Comparison of ENCODE assay signal across 8 mouse cellular contexts in the genomic region with DNA sequence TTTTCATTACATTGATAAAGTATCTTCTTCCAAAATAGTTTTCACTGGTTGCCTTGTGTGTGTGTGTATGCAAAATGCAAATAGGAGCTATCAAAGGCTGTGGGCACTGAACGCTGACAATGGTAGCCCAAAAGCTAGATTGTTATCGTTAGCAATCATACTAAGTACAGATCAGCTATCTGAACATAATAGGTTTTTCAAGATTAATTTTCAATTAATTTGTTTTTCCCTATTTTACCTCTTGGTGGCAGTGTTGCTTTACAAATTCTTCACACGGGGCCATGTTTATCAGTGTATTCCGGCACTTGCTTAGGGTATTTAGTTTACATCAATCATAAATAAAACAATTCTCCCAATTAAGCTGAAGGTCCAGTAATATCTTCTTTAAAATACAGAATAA. TPM values are rescaled to one million over a fixed set of nuclear protein-coding genes. Genes with fewer than 3 reads are reported as not detected.
DNase-seq lines count a peak whose midpoint lies in the region; ATAC-seq lines count a peak whose summit lies in the region.

No protein-coding gene starts in this region.

- H3K27me3 ChIP-seq in midbrain, embryonic 13.5 days: no peaks in the 10 kb centered on the region
- H3K27me3 ChIP-seq in midbrain, embryonic 10.5 days (ENCODE audit: low read depth, poor library complexity, severe bottlenecking): no peaks in the 10 kb centered on the region
- H3K27me3 ChIP-seq in hindbrain, embryonic 12.5 days: no peaks in the 10 kb centered on the region

- H3K4me1 ChIP-seq in midbrain, embryonic 13.5 days (replicated peaks): no peaks in the 10 kb centered on the region
- peaks cover 7% of the 10 kb centered on the region for H3K4me1 ChIP-seq in midbrain, embryonic 10.5 days
- H3K4me1 ChIP-seq in hindbrain, embryonic 12.5 days: no peaks in the 10 kb centered on the region

- H3K9me3 ChIP-seq in midbrain, embryonic 13.5 days: no peaks in the 10 kb centered on the region
- H3K9me3 ChIP-seq in midbrain, embryonic 10.5 days (replicated peaks): no peaks in the 10 kb centered on the region
- H3K9me3 ChIP-seq in hindbrain, embryonic 12.5 days (replicated peaks): no peaks in the 10 kb centered on the region

- WGBS in midbrain, embryonic 13.5 days: 17% methylated on average over 4 of the region's 4 CpGs
- 41% methylated on average over 4 of the region's 4 CpGs for WGBS in midbrain, embryonic 10.5 days
- WGBS in hindbrain, embryonic 12.5 days: 26% methylated on average over 4 of the region's 4 CpGs

- intact Hi-C loops in heart, postnatal 14 days (cut with DNase I): loop anchor here (2.0 kb wide), 1 partner anchor 372 kb away; no protein-coding TSS in a partner anchor

- no peak overlapping the region for H3K9ac ChIP-seq in midbrain, embryonic 13.5 days (replicated peaks)
- H3K9ac ChIP-seq in hindbrain, embryonic 12.5 days: no peak overlapping the region

- no peak overlapping the region for H3K4me3 ChIP-seq in midbrain, embryonic 13.5 days (replicated peaks)
- H3K4me3 ChIP-seq in midbrain, embryonic 10.5 days: no peak overlapping the region
- H3K4me3 ChIP-seq in hindbrain, embryonic 12.5 days: no peak overlapping the region

- DNase-seq in heart, adult 11 months: peak; percentile 33
- DNase-seq in heart, postnatal 14 days: no peak
- DNase-seq in midbrain, embryonic 10.5 days (ENCODE audit: low spot score): no peak
- no peak for DNase-seq in frontal cortex, postnatal 14 days (ENCODE audit: low spot score in 2 of 2)

- H3K27ac ChIP-seq in midbrain, embryonic 13.5 days: no peak overlapping the region
- H3K27ac ChIP-seq in midbrain, embryonic 10.5 days (replicated peaks): no peak overlapping the region
- H3K27ac ChIP-seq in hindbrain, embryonic 12.5 days: no peak overlapping the region

- no peaks in the 10 kb centered on the region for H3K36me3 ChIP-seq in midbrain, embryonic 13.5 days
- H3K36me3 ChIP-seq in midbrain, embryonic 10.5 days: no peaks in the 10 kb centered on the region
- H3K36me3 ChIP-seq in hindbrain, embryonic 12.5 days: no peaks in the 10 kb centered on the region

- peak; percentile 55 for ATAC-seq in midbrain, embryonic 13.5 days
- ATAC-seq in hindbrain, embryonic 12.5 days (ENCODE audit: low FRiP score): peak; percentile 75
- ATAC-seq in inflammation-experienced regulatory T-cells, adult 6 months: no peak
- no peak for ATAC-seq in monocyte, adult 5-6 weeks (replicated peaks; ENCODE audit: insufficient number of reproducible peaks, low FRiP score, low TSS enrichment, poor library complexity, severe bottlenecking)

- no peak overlapping the region for H3K4me2 ChIP-seq in midbrain, embryonic 13.5 days (replicated peaks)
- H3K4me2 ChIP-seq in hindbrain, embryonic 12.5 days (replicated peaks): no peak overlapping the region

RNA-seq across cellular contexts. Expression of a gene that starts 11.7 kb away (rescaled TPM):
- total RNA-seq in heart, postnatal 14 days (2021): 1,000 to 10,000 TPM; 2,535 to 2,618 TPM
- 0.30 and 0.44 TPM in 2 replicates for polyA plus RNA-seq in midbrain, embryonic 13.5 days (2015; fragmentation: Nextera tagmentation; extraction: Ambion mirVana)
- under 0.01 and 0.30 TPM in 2 replicates for polyA plus RNA-seq in midbrain, embryonic 10.5 days (2016; fragmentation: Nextera tagmentation; extraction: Ambion mirVana)
- polyA plus RNA-seq in hindbrain, embryonic 12.5 days (2016; fragmentation: Nextera tagmentation; extraction: Ambion mirVana): 2.5 and 19.0 TPM in 2 replicates
- 10 to 100 TPM in 1 of 3 experiments, 1 to 10 TPM in 2; 7.6 to 14.9 (median 9.0) TPM for polyA plus RNA-seq in inflammation-experienced regulatory T-cells, adult 6 months (2017; shearing (Covaris generic))
- total RNA-seq in monocyte, adult 5-6 weeks (2017): under 0.01 to 0.38 TPM (median 0.19 TPM) in 3 replicates

Comparison
In these comparisons a context has a peak if more than half of its experiments do, and no peak if none do; other contexts are left out.
1. ATAC-seq: peak in midbrain, embryonic 13.5 days (single experiment) and hindbrain, embryonic 12.5 days (single experiment); none in inflammation-experienced regulatory T-cells, adult 6 months (single experiment) and monocyte, adult 5-6 weeks (single experiment).